Mouse (Mus musculus): ENCODE measurements around the gene Usp22. TPM values are rescaled to one million over a fixed set of nuclear protein-coding genes. Genes with fewer than 3 reads are reported as not detected.
A peak's percentile ranks its signal among the peaks of the same experiment; 100 is the strongest.

Usp22 gene
- polyA plus RNA-seq, 1 experiment from 2014 or later, result 186 TPM

DNA sequence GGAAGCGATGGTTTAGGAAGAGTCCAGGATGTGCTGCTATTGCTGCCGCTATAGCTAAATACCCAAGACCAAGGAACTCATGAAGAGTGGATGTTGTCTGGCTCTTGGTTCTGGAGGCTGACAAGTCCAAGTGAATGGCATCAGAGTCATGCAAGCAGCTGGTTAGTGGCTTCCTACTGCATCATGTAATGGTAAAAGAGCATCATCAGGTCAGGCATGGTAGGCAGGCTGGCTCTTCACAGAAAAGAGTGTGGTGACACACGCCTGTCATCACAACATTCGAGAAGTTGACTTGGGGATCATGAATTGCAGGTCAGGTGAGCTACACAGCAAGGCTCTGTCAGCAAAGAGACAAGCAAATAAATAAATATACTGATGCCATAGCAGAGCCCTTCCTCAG lies 63.4 kb downstream of the Usp22 start:
- Histone ChIP-seq H3K4me2 (ENCODE audit: low read depth, severe bottlenecking) (no peak overlapping the region), H3K9ac (ENCODE audit: low read length) (no peak overlapping the region), H3K27ac (replicated peaks; ENCODE audit: low read depth, low read length) (no peak overlapping the region), H3K4me3 (ENCODE audit: low read depth, low read length) (no peak overlapping the region), H3K36me3 (ENCODE audit: control insufficient read depth, insufficient read depth, low read length) (no peaks in the 10 kb centered on the region), H3K27me3 (ENCODE audit: control insufficient read depth, insufficient read depth, low read length) (no peaks in the 10 kb centered on the region), H3K9me3 (ENCODE audit: control insufficient read depth, low read length) (no peaks in the 10 kb centered on the region), H3K4me1 (ENCODE audit: control insufficient read depth, insufficient read depth, low read length) (no peaks in the 10 kb centered on the region)
- DNase-seq (ENCODE audit: low spot score) (no peak), ATAC-seq (ENCODE audit: insufficient number of reproducible peaks, low FRiP score, low TSS enrichment, low read depth) (no peak)
- 88% methylated on average over 4 of the region's 4 CpGs for WGBS

DNA sequence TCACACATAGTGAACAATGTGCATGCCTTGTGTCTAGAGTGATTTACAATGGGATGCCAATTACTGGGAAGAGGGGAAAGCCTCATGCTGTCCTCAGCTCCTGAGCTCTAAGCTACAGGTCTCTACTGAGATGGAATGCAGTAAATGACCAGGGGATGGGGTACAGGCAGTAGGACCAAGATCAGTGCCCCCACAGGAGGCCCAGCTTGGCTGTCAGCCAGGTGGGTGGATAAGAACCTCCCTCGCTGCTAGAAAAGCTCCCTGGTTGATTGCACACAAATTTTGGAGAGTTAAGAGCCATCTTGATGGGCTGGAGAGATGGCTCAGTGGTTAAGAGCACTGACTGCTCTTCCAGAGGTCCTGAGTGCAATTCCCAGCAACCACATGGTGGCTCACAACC lies 63.9 kb downstream of the Usp22 start:
- DNase-seq (ENCODE audit: low spot score) (no peak), ATAC-seq (ENCODE audit: insufficient number of reproducible peaks, low FRiP score, low TSS enrichment, low read depth) (no peak)
- H3K9ac ChIP-seq (ENCODE audit: low read length), result no peak overlapping the region
- no peak overlapping the region for H3K4me3 ChIP-seq (ENCODE audit: low read depth, low read length)
- 63% methylated on average over 1 of the region's 1 CpGs for WGBS
- H3K4me1 ChIP-seq (ENCODE audit: control insufficient read depth, insufficient read depth, low read length), result no peaks in the 10 kb centered on the region
- no peaks in the 10 kb centered on the region for H3K36me3 ChIP-seq (ENCODE audit: control insufficient read depth, insufficient read depth, low read length)
- H3K27ac ChIP-seq (replicated peaks; ENCODE audit: low read depth, low read length), result no peak overlapping the region
- no peaks in the 10 kb centered on the region for H3K9me3 ChIP-seq (ENCODE audit: control insufficient read depth, low read length)
- H3K27me3 ChIP-seq (ENCODE audit: control insufficient read depth, insufficient read depth, low read length), result no peaks in the 10 kb centered on the region
- H3K4me2 ChIP-seq (ENCODE audit: low read depth, severe bottlenecking), result no peak overlapping the region

DNA sequence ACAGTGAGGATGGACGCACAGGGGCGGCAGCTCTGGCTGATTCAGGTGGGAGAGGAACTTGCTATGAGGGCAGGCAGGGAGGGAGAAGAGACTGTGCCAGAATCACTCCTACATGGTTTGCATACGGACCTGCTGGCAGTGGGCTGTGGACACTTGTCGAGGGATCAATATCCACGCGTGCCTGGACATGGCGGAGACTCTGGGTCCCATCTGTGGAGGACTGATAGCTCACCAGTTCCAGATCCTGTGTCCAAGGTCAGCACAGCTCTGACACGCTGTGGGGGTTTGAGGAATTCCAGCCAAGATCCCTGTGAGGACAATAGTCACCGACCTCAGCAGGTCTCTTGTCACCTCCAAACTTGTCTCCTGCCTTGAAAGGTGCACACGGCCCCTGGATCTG lies 64.7 kb downstream of the Usp22 start:
- no peak overlapping the region for H3K9ac ChIP-seq (ENCODE audit: low read length)
- ATAC-seq (ENCODE audit: insufficient number of reproducible peaks, low FRiP score, low TSS enrichment, low read depth), result no peak
- H3K4me1 ChIP-seq (ENCODE audit: control insufficient read depth, insufficient read depth, low read length), result no peaks in the 10 kb centered on the region
- H3K4me2 ChIP-seq (ENCODE audit: low read depth, severe bottlenecking), result no peak overlapping the region
- no peak overlapping the region for H3K4me3 ChIP-seq (ENCODE audit: low read depth, low read length)
- 82% methylated on average over 10 of the region's 10 CpGs for WGBS
- no peaks in the 10 kb centered on the region for H3K27me3 ChIP-seq (ENCODE audit: control insufficient read depth, insufficient read depth, low read length)
- no peak overlapping the region for H3K27ac ChIP-seq (replicated peaks; ENCODE audit: low read depth, low read length)
- no peak for DNase-seq (ENCODE audit: low spot score)
- no peaks in the 10 kb centered on the region for H3K36me3 ChIP-seq (ENCODE audit: control insufficient read depth, insufficient read depth, low read length)
- no peaks in the 10 kb centered on the region for H3K9me3 ChIP-seq (ENCODE audit: control insufficient read depth, low read length)

DNA sequence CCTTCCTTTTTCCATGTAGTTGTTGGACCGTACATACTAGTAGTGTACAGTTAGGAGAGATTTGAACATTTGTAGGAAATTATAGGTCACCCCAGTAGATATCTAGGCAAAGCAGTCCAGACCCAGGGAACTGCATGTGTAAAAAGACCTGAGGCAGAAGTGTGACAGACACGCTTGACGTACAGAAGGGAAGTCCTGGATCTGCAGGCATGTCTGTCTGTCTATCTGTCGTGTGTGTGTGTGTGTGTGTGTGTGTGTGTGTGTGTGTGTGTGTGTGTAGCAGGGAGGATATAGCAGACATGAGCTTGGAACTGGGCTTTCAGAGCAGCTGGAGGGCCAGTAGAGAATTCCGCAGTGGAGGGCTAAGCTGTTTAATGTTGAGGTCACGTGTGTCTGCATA lies 65.1 kb downstream of the Usp22 start:
- no peak overlapping the region for H3K4me3 ChIP-seq (ENCODE audit: low read depth, low read length)
- H3K9me3 ChIP-seq (ENCODE audit: control insufficient read depth, low read length), result no peaks in the 10 kb centered on the region
- H3K36me3 ChIP-seq (ENCODE audit: control insufficient read depth, insufficient read depth, low read length), result no peaks in the 10 kb centered on the region
- no peaks in the 10 kb centered on the region for H3K4me1 ChIP-seq (ENCODE audit: control insufficient read depth, insufficient read depth, low read length)
- H3K4me2 ChIP-seq (ENCODE audit: low read depth, severe bottlenecking), result no peak overlapping the region
- no peaks in the 10 kb centered on the region for H3K27me3 ChIP-seq (ENCODE audit: control insufficient read depth, insufficient read depth, low read length)
- ATAC-seq (ENCODE audit: insufficient number of reproducible peaks, low FRiP score, low TSS enrichment, low read depth) (no peak), DNase-seq (ENCODE audit: low spot score) (no peak)
- WGBS, result 90% methylated on average over 6 of the region's 6 CpGs
- H3K9ac ChIP-seq (ENCODE audit: low read length), result no peak overlapping the region
- no peak overlapping the region for H3K27ac ChIP-seq (replicated peaks; ENCODE audit: low read depth, low read length)

DNA sequence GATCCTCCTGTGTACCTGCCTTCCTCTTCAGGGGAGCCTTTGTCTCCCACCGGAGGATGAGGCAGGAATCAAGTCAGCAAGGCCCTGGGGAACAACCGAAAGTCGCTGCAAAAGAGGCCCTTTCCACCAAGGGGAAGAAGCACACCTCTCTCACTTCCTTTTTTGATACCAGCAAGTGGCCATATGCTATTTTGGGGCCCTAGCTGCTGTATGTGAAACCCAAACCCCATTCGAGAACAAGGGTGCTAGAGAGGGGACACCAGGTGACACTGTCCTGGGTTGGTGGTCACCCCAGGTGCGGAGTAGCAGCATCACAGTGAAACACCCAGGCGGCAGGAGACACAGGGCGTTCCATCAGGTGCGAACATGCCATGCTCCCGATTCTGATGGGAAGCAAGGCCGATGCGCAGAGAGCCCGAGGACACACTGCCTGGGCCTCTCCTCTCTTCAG lies 65.9 kb downstream of the Usp22 start:
- H3K36me3 ChIP-seq (ENCODE audit: control insufficient read depth, insufficient read depth, low read length), result no peaks in the 10 kb centered on the region
- no peak overlapping the region for H3K4me3 ChIP-seq (ENCODE audit: low read depth, low read length)
- H3K4me1 ChIP-seq (ENCODE audit: control insufficient read depth, insufficient read depth, low read length), result no peaks in the 10 kb centered on the region
- no peak overlapping the region for H3K4me2 ChIP-seq (ENCODE audit: low read depth, severe bottlenecking)
- DNase-seq (ENCODE audit: low spot score) (no peak), ATAC-seq (ENCODE audit: insufficient number of reproducible peaks, low FRiP score, low TSS enrichment, low read depth) (no peak)
- H3K9me3 ChIP-seq (ENCODE audit: control insufficient read depth, low read length), result no peaks in the 10 kb centered on the region
- 86% methylated on average over 12 of the region's 12 CpGs for WGBS
- H3K9ac ChIP-seq (ENCODE audit: low read length), result no peak overlapping the region
- H3K27ac ChIP-seq (replicated peaks; ENCODE audit: low read depth, low read length), result no peak overlapping the region
- no peaks in the 10 kb centered on the region for H3K27me3 ChIP-seq (ENCODE audit: control insufficient read depth, insufficient read depth, low read length)

DNA sequence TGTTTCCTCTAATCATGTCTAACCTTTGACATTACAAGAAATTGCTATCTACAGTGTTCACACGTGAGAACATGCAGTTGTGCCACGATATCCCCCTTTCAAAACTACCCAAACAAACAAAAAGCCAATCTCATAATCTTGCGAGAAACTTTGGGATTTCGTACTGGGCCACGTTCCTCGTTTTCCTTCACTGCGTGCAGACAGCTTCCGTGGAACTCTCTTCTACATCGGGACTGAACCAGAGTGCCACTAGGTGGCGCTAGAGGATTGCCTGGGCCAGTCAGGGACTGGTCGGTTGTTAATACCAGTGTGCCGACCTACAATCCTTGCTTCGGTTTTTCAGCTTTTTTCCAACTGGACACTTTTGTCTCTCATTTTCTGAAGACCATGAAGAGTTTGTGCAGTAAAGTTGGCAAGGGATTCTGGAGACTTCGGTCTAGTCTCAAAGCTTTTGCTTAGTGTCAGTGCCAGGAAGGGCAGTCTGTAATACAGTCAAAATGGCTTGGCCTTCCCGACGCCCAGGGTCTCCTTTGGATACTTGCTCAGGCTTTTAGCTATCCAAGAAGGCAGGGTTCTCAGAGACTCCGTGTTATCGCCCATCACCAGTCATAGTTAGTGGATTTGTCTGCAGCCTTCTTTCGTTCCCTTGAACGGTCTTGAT lies 70.5 kb downstream of the Usp22 start:
- Histone ChIP-seq H3K27ac (replicated peaks; ENCODE audit: low read depth, low read length) (no peak overlapping the region), H3K4me3 (ENCODE audit: low read depth, low read length) (no peak overlapping the region), H3K4me2 (ENCODE audit: low read depth, severe bottlenecking) (no peak overlapping the region), H3K4me1 (ENCODE audit: control insufficient read depth, insufficient read depth, low read length) (no peaks in the 10 kb centered on the region), H3K9me3 (ENCODE audit: control insufficient read depth, low read length) (no peaks in the 10 kb centered on the region), H3K9ac (ENCODE audit: low read length) (no peak overlapping the region), H3K27me3 (ENCODE audit: control insufficient read depth, insufficient read depth, low read length) (no peaks in the 10 kb centered on the region), H3K36me3 (ENCODE audit: control insufficient read depth, insufficient read depth, low read length) (no peaks in the 10 kb centered on the region)
- peak; percentile 67; the same call in 1 of the 2 replicates for ATAC-seq (ENCODE audit: insufficient number of reproducible peaks, low FRiP score, low TSS enrichment, low read depth)
- WGBS, result 23% methylated on average over 20 of the region's 20 CpGs
- DNase-seq (ENCODE audit: low spot score), result peak; percentile 96

DNA sequence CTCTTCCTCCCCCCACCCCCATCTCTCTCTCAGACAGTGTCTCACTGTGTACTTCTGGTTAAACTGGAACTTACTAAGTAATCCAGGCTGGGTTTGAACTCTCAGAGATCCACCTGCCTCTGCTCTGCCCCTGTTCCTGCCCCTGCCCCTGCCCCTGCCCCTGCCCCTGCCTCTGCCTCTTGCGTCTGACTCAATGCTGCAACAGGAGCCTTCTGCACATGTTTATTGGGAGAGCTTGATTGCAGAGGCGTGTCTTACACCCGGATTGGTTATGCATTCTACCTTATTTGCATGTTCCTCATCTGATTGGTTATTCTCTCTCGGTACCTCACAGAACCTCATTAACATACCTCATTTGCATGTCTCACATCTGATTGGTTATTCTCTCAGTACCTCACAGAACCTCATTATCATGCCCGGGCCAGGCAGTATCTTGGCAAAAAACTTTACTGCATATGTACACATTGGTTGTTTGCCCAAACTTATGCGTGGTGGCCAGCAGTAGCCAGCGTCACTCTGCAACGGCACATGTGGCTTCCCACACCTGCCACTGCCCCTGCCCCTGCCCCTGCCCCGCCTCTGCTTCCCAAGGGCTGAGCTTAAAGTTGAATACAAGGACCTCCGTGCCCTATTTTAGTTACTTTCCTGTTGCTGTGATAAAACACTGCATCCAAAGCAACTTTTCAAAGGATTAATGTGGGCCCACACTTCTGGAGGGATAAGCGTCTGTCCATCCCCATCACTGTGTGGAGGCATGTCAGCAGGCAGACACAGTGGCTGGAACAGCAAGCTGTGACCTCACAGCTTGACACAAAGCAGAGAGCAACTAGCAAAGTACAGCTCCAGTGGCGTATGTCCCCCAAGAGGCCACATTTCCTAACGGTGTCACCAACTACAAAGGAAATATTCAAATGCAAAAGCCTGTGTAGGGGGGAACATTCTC lies 72.2 kb downstream of the Usp22 start:
- 71% methylated on average over 12 of the region's 13 CpGs for WGBS
- Histone ChIP-seq H3K4me1 (ENCODE audit: control insufficient read depth, insufficient read depth, low read length) (no peaks in the 10 kb centered on the region), H3K9ac (ENCODE audit: low read length) (no peak overlapping the region), H3K27me3 (ENCODE audit: control insufficient read depth, insufficient read depth, low read length) (no peaks in the 10 kb centered on the region), H3K4me2 (ENCODE audit: low read depth, severe bottlenecking) (no peak overlapping the region), H3K36me3 (ENCODE audit: control insufficient read depth, insufficient read depth, low read length) (no peaks in the 10 kb centered on the region), H3K27ac (replicated peaks; ENCODE audit: low read depth, low read length) (no peak overlapping the region), H3K9me3 (ENCODE audit: control insufficient read depth, low read length) (no peaks in the 10 kb centered on the region), H3K4me3 (ENCODE audit: low read depth, low read length) (no peak overlapping the region)
- DNase-seq (ENCODE audit: low spot score) (no peak), ATAC-seq (ENCODE audit: insufficient number of reproducible peaks, low FRiP score, low TSS enrichment, low read depth) (no peak)
